Mouse (Mus musculus) adrenal gland, postnatal 14 days (tissue): Measurements from ENCODE around the gene Frmd4a. TPM values are rescaled to one million over a fixed set of nuclear protein-coding genes. Genes with fewer than 3 reads are reported as not detected.
A peak's percentile ranks its signal among the peaks of the same experiment; 100 is the strongest.
"Not testable (repeated sequence)": the region's sequence is repeated elsewhere in the genome, so short reads cannot be mapped to it uniquely, and the experiment has no call there.

Experiments
- DNase-seq: peaks from one replicate; pipeline ENCODE4 v3.0.0; 2021; ENCODE audit warnings: mixed read lengths
- total RNA-seq: library from RNA; stranded (reverse); gene quantifications from 2 replicates; pipeline ENCODE4 v1.2.3, GENCODE M21; 2021

The Frmd4a gene
- total RNA-seq, 1 experiment from 2014 or later: 17.0 TPM

- DNase-seq: no peak
Measured at GRCm38 (mm10) chr2:4582930-4583329, 565.4 kb downstream of the Frmd4a start.

- no peak for DNase-seq
Measured at GRCm38 (mm10) chr2:4584252-4584651, 566.7 kb downstream of the Frmd4a start.

- no peak for DNase-seq
Measured at GRCm38 (mm10) chr2:4586245-4586644, 568.7 kb downstream of the Frmd4a start.

GRCm38 (mm10) chr2:4587685-4588409 lies 570.3 kb downstream of the Frmd4a start:
- peak; percentile 23 for DNase-seq

- no peak for DNase-seq
Measured at GRCm38 (mm10) chr2:4591647-4592046, 574.1 kb downstream of the Frmd4a start.

GRCm38 (mm10) chr2:4592666-4593065 lies 575.1 kb downstream of the Frmd4a start:
- no peak for DNase-seq

- peak; percentile 75 for DNase-seq
Measured at GRCm38 (mm10) chr2:4593433-4593832, 575.9 kb downstream of the Frmd4a start.

- DNase-seq: no peak
Measured at GRCm38 (mm10) chr2:4593878-4594387, 576.4 kb downstream of the Frmd4a start.

GRCm38 (mm10) chr2:4596992-4597391 lies 579.5 kb downstream of the Frmd4a start:
- no peak for DNase-seq

- DNase-seq: peak; percentile 83
Measured at GRCm38 (mm10) chr2:4601034-4601890, 583.7 kb downstream of the Frmd4a start.

- no peak for DNase-seq
Measured at GRCm38 (mm10) chr2:4603361-4603945, 585.9 kb downstream of the Frmd4a start.

- DNase-seq: no peak
Measured at GRCm38 (mm10) chr2:4606559-4606958, 589.0 kb downstream of the Frmd4a start.

GRCm38 (mm10) chr2:4608253-4608652 lies 590.7 kb downstream of the Frmd4a start:
- DNase-seq: no peak

GRCm38 (mm10) chr2:4609433-4609832 lies 591.9 kb downstream of the Frmd4a start:
- peak; percentile 45 for DNase-seq

- no peak for DNase-seq
Measured at GRCm38 (mm10) chr2:4611295-4611694, 593.8 kb downstream of the Frmd4a start.

- no peak for DNase-seq
Measured at GRCm38 (mm10) chr2:4611704-4612103, 594.2 kb downstream of the Frmd4a start.

- DNase-seq: not testable (repeated sequence)
Measured at GRCm38 (mm10) chr2:4614276-4614929, 596.9 kb downstream of the Frmd4a start.

- no peak for DNase-seq
Measured at GRCm38 (mm10) chr2:4615014-4615546, 597.6 kb downstream of the Frmd4a start.

GRCm38 (mm10) chr2:4616995-4617394 lies 599.5 kb downstream of the Frmd4a start:
- DNase-seq: no peak

- DNase-seq: not testable (repeated sequence)
Measured at GRCm38 (mm10) chr2:4619126-4619525, 601.6 kb downstream of the Frmd4a start.

GRCm38 (mm10) chr2:4619893-4620593 lies 602.5 kb downstream of the Frmd4a start:
- DNase-seq: no peak
